Mouse (Mus musculus) lung, postnatal 0 days (tissue): ENCODE measurements around the gene Pdzd8.

Source experiments
- CTCF ChIP-seq: IDR thresholded peaks from 2 replicates; pipeline ENCODE4 v1.5.1; 2016; ENCODE audit warnings: antibody characterized with exemption, mild to moderate bottlenecking
- EP300 ChIP-seq: IDR thresholded peaks from 2 replicates; pipeline ENCODE4 v1.6.1; 2016; ENCODE audit warnings: antibody characterized with exemption, mild to moderate bottlenecking, control low read depth

DNA sequence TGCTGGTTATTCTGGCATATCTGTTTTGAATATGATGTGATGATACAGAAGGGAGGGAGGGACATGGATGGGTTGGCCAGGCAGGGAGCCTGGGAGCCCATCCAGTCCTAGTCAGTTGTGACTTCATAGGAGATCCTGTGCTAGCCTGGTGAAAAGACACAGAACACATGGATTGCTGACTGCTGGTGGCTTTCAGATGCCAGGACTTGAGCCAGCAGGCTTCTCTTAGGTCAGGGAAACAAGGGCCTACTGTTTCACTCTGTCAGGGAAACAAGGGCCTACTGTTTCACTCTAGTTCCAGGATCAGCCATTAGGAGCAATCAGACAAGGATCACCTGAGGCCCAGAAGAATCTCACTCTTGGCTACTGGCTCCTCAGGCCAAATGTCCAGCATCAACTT lies 64.7 kb downstream of the Pdzd8 start:
- TF ChIP-seq CTCF: no peak
- no peak for TF ChIP-seq EP300
